Mouse (Mus musculus) gastrocnemius, postnatal 14 days (tissue): Measurements from ENCODE around the gene Cntnap5b. TPM values are rescaled to one million over a fixed set of nuclear protein-coding genes. Genes with fewer than 3 reads are reported as not detected.
"Not testable (repeated sequence)": the region's sequence is repeated elsewhere in the genome, so short reads cannot be mapped to it uniquely, and the experiment has no call there.

ENCODE experiments used
- DNase-seq: peaks from one replicate; pipeline ENCODE4 v3.0.0; 2021; ENCODE audit warnings: mixed read lengths
- intact Hi-C: fragments of 180-260 bp; cut with DNase I; formaldehyde crosslinking; loops from one replicate; pipeline ENCODE4 v1.15.1; 2025; ENCODE audit warnings: low total_unique reads
- long read RNA-seq, 2 experiments: library from polyadenylated mRNA; stranded (forward); transcript quantifications; one replicate each; pipeline ENCODE4 v2.0.0; 2021
- total RNA-seq, 2 experiments: library from RNA; stranded (reverse); gene quantifications; 2 replicates each; pipeline ENCODE4 v1.2.3; 2021

Cntnap5b gene
- under 1 TPM; 0.04 to 0.07 TPM for total RNA-seq
- long read RNA-seq, experiment 1: 0 reads
- long read RNA-seq, experiment 2: 0 reads

GRCm38 (mm10) chr1:99772614-99773013 is at the start of gene Cntnap5b:
Gene Cntnap5b, plus strand, starts transcription at chr1:99772765.
- no peak for DNase-seq
- intact Hi-C loops: no loop called here

- intact Hi-C loops: no loop called here
- DNase-seq: no peak
Measured at GRCm38 (mm10) chr1:99759996-99760395, 12.6 kb upstream of the Cntnap5b start.

GRCm38 (mm10) chr1:99772183-99772582 is 382 bp upstream of the Cntnap5b start:
- DNase-seq: peak; percentile 21
- intact Hi-C loops: no loop called here

GRCm38 (mm10) chr1:99774144-99774543 is 1.6 kb downstream of the Cntnap5b start:
- intact Hi-C loops: no loop called here
- DNase-seq: no peak

GRCm38 (mm10) chr1:99813334-99814110 is 41.0 kb downstream of the Cntnap5b start:
- intact Hi-C loops: no loop called here
- DNase-seq: no peak

GRCm38 (mm10) chr1:99872344-99872743 is 99.8 kb downstream of the Cntnap5b start:
- intact Hi-C loops: no loop called here
- no peak for DNase-seq

GRCm38 (mm10) chr1:99907774-99908173 is 135.2 kb downstream of the Cntnap5b start:
- intact Hi-C loops: no loop called here
- DNase-seq: no peak

GRCm38 (mm10) chr1:99943515-99943914 is 170.9 kb downstream of the Cntnap5b start:
- no peak for DNase-seq
- intact Hi-C loops: no loop called here

GRCm38 (mm10) chr1:99959428-99959987 is 186.9 kb downstream of the Cntnap5b start:
- DNase-seq: no peak
- intact Hi-C loops: no loop called here

GRCm38 (mm10) chr1:99967300-99968089 is 194.9 kb downstream of the Cntnap5b start:
- intact Hi-C loops: no loop called here
- DNase-seq: no peak

- intact Hi-C loops: no loop called here
- DNase-seq: no peak
Measured at GRCm38 (mm10) chr1:99970184-99971086, 197.9 kb downstream of the Cntnap5b start.

- intact Hi-C loops, DNase-seq: not testable (repeated sequence)
Measured at GRCm38 (mm10) chr1:100001226-100001625, 228.7 kb downstream of the Cntnap5b start.

- DNase-seq: no peak
- intact Hi-C loops: no loop called here
Measured at GRCm38 (mm10) chr1:100006021-100006745, 233.6 kb downstream of the Cntnap5b start.

- no peak for DNase-seq
- intact Hi-C loops: no loop called here
Measured at GRCm38 (mm10) chr1:100041808-100042207, 269.2 kb downstream of the Cntnap5b start.

- DNase-seq: no peak
- intact Hi-C loops: no loop called here
Measured at GRCm38 (mm10) chr1:100079812-100080211, 307.2 kb downstream of the Cntnap5b start.

GRCm38 (mm10) chr1:100100516-100100915 is 328.0 kb downstream of the Cntnap5b start:
- DNase-seq: no peak
- intact Hi-C loops: no loop called here

GRCm38 (mm10) chr1:100101017-100101416 is 328.5 kb downstream of the Cntnap5b start:
- no peak for DNase-seq
- intact Hi-C loops: no loop called here

GRCm38 (mm10) chr1:100104343-100104742 is 331.8 kb downstream of the Cntnap5b start:
- no peak for DNase-seq
- intact Hi-C loops: no loop called here
